Mouse (Mus musculus) mature B cell (primary cell): Measurements from ENCODE around the gene Hoxc5.

ENCODE experiments used
- in situ Hi-C: fragments of 300-500 bp; cut with MboI; formaldehyde crosslinking; loops from 2 replicates; pipeline ENCODE4 v1.14.3; 2019

The Hoxc5 gene

DNA sequence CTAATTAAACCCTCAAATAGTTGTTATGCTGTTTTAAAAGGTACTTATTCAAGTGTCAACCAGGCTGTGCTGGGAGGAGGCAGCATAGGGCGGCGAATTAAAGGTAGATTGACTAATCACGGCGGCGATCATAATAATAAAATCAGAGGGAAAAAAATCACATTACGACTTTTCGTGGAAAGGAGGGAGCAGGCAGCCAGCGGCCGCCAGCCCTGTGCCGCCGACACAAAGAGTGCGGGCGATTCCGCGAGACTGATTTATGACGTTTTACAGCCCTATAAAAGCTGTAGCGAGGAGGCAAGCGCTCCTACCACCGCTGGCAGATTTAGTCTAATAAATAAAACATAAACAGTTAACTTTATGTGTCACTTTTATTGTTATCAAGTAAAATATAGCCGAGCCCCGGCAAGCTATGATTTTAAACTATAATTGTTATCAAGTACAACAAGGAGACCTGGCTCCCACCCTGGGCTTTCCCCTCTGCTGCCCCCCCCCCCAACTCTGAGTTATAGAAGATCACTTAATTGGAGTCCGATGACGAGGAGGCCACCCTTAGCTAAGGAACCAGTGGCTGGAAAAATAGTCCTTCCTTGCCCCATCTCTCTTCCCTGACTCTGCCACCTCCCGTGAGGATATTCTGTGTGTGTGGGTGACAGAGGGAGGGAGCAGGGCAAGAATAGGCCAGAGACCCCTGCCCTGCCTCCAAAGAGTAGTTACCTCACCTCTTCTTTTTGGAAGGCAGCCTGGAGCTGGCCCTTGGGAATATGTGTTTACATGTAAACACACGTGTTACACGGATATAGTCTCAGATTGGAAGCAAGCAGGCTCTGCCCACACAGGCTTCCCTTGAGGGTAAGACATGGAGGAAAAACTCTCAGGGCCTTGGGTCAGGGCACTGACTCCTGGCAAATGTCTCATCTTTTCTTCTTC lies 65.7 kb downstream of the Hoxc5 start:
- in situ Hi-C loops, result no loop called here

DNA sequence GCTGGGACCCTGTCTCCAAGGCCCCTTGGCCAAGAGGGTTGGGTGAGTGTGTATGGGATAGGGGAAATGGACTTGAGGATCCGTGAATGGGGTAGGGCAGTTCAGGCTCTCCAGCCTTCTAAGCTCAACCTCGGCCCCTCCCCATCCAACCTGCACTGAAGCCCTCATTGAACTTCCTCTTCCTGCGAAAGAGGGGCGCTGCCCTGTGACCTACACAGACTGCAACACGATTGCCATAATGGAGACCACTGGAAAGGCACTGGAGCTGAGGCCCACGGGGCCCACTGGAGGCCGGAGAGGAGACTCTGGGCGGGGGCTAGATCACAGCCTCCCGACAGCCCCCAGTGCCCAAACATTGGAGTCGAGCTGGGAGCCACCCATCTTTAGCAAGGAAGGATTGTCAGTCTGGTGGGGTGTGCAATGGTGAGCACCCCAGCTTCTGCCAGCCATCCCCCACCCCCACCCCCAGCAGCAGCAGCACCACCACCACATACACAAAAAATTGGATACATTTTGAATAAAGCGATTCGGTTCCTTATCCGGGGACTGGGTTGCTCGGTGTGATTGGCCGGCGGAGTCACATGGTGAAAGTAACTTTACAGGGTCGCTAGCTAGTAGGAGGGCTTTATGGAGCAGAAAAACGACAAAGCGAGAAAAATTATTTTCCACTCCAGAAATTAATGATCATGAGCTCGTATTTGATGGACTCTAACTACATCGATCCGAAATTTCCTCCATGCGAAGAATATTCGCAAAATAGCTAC lies 67.0 kb downstream of the Hoxc5 start:
- in situ Hi-C loops, result no loop called here

DNA sequence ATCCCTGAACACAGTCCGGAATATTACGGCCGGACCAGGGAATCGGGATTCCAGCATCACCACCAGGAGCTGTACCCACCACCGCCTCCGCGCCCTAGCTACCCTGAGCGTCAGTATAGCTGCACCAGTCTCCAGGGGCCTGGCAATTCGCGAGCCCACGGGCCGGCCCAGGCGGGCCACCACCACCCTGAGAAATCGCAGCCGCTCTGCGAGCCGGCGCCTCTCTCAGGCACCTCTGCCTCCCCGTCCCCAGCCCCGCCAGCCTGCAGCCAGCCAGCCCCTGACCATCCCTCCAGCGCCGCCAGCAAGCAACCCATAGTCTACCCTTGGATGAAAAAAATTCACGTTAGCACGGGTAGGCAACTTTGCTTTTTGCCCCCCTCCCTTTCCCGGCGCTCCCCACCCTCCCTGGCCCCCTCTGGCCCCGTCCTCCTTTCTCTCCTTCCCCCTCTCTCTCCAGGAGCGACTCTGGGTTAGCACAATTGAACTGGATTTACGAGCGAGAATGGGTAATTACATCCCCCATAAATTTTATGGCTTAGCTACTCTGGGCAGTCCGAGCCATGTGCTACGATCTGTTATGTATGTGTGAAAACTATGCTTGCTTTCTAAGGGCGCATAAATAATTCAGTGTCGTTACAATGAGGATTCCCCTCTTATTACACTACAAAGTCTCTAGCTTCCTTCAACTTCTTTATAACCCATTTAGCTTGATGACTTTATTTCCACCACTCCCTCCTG lies 67.7 kb downstream of the Hoxc5 start:
- in situ Hi-C loops, result no loop called here

DNA sequence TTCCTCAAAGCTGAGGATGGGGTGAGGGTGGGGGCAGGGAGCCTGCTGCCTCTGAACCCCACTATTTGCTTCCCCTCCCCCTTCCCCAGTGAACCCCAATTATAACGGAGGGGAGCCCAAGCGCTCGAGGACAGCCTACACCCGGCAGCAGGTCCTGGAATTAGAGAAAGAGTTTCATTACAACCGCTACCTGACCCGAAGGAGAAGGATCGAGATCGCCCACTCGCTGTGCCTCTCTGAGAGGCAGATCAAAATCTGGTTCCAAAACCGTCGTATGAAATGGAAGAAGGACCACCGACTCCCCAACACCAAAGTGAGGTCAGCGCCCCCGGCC lies 68.3 kb downstream of the Hoxc5 start:
- in situ Hi-C loops, result no loop called here

DNA sequence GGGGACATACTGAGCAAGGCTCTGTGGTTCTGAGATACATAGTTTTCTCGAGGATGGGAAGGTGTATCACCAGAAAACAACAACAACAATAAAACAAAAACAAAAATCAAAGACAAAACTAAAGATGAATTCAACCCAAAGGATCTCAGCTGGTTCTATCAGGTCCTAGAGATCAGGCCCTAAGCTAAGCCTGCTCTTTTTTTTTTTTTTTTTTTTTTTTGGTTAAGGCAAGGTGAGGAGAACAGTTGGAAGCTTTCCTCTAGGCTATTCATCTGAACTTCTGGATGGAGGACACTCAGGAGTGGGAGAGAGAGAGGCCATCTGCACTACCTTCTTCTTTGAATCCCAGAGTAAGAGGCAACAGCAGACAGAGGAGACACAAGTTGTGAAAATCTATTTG lies 70.3 kb downstream of the Hoxc5 start:
- in situ Hi-C loops, result no loop called here

DNA sequence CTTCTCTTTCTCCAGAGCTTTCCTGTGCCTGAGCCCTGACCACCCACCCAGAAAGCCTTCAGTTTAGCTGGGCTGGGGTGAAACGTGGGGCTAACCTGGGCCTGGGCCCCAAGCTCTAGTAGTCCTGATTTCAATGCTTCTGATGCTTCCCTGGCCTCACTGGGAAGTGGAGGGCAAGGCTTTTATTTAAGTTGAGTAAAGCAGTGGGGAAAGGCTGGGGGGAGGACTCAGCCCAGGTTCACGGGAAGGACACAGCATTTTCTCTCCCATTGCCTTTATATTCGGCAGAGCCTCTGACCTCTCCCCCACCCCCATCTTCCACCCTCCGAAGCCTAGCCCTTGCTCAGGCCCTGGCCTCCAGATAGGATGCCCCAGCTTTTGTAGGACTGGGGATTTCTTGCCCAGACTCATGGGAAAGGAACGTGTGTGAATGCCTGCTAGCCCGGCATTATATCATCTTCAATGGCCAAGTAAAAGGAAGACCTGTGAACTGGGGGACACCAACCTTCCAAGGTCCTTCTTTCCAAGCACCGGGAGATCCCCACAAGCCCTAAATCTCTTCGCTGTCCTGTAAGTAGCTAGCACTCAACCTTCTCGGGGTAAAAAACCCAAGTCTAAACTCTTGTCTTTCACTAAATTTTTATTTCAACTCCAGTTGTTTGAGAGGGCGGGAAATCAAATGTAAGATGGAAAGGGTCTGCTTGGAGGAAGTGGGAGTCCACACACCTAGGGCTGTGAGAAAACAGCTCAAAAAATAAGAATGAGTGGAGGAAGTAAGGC lies 71.6 kb downstream of the Hoxc5 start:
- in situ Hi-C loops, result no loop called here

DNA sequence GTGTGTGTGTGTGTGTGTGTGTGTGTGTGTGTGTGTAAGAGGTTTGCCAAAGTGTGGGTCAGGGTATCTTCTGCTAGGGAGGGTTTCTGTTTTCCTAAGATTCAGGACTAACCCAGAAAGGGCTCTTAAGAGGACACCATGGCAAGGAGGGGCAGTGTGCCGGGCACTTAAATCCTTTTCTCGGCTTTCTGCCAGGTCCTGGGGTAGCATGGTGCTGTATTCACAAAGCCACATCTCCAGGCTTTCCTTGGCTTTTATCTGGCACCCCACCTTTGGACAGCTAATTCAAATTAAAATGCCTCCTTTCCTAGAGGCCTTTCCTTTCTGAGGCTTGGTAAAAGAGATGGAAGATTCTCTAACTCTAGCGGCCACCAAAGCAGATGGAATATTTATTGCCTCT lies 72.4 kb downstream of the Hoxc5 start:
- in situ Hi-C loops, result no loop called here

DNA sequence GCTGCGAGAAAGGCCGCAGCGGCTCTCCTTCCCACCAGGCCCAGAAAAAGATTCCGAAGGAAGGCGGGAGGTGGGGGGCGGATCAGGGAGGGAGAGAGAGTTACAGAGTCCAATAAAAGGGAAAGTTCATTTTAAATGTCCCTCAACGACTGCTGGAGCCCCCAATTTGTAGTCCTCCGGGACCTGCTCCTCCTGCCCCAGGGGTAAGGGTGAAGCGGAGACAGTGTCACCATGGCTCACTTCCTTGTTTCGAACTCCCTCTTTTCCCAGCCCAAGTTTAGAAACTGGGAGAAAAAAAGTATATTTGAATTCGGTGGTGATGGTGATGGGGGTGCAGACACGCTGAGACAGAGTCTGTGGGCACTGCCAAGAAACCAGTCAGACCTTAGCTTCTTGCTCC lies 73.4 kb downstream of the Hoxc5 start:
- in situ Hi-C loops, result no loop called here

DNA sequence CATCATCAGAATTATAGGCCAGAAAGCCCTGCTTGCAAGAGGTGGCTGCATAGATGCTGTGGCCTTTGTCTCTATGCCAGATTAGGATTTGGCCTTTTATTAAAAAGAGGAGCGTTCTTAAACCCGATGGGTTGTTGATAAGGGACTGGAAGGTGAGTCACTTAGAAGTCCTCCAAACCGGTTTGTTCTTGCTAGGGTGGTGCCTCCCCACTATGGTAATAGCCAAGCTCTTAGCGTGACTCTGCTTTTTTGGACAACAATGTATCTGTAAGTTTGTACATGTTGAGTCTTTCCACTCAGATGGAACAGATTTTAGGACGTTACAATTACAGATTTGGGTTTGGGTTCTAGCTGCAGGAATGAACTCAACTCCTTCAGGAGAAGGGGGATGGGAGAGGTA lies 74.4 kb downstream of the Hoxc5 start:
- in situ Hi-C loops, result no loop called here

DNA sequence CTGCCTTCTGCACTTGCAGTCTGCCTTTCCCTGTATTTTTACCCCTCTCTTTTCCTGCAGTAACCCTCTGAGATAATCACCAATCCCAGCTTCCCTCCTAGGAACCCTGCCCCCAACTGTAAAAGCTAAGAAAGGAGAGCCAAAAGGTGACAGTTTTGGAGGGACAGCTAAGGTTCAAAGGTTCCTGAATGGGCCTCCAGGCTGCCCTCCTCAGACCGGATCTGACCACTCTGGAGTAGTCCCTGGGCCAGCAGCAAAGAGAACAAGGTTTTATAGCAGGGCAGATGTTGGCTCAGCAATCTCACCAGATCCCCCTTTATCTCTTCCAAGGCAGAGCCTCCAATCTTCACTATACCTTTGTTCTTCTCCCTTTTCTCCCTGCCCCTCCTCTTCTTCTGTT lies 75.0 kb downstream of the Hoxc5 start:
- in situ Hi-C loops, result no loop called here

DNA sequence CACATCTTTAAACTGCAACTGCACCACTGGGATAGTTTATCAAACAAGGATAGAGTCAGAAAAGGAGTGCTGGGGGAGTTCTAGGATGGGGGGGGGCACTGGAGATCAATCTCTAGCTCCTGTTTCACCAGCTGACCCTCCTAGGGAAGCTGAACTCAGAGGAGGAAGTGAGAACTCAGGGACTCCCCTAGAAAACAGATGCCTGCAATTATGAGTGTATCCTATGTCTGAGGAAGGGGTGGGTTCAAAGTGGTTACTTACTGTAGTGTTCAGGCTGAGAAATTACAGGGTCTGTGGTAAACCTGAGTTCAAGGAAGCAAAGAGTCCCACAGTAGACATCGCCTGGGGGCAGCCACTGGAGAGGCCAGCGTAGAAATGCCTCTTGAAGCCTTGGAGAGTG lies 84.4 kb downstream of the Hoxc5 start:
- in situ Hi-C loops, result no loop called here

DNA sequence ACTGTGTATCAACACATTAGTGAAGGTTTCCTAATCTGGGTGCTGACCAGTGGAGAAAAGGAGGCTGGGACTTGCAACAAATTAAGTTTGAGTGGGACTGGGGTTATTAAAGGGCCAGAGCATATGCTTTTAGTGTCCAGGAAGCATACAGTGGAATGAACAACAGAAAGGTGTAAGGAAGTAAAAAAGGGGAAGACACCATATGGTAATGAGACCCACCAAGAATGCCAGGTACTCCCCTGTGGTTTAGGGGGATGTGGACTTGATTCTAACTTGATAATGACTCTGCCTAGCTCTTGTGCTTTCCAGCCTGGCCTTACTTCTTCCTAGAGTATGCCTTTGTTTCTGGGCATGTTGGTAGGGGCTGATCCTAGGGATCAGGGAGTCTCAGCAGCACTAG lies 86.0 kb downstream of the Hoxc5 start:
- in situ Hi-C loops, result no loop called here

DNA sequence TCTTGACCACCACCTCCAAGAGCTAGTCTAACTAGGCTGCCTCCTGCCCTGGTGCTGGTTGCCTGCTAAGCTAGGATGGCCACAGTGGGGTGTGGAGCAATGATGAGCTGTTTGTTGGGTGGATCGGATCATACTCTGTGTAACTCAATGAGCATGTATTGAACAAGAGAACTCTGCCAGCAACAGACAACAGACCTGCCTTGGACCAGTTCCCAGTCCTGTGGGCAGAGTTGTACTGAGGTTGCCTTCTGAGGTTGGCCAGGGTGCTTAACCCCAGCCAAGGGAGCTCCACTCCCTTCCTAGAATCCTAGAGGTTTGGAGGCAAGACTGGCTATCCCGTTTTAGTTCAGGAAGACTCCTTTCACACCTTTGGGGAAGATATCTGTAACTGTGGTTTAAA lies 89.2 kb downstream of the Hoxc5 start:
- in situ Hi-C loops, result no loop called here

DNA sequence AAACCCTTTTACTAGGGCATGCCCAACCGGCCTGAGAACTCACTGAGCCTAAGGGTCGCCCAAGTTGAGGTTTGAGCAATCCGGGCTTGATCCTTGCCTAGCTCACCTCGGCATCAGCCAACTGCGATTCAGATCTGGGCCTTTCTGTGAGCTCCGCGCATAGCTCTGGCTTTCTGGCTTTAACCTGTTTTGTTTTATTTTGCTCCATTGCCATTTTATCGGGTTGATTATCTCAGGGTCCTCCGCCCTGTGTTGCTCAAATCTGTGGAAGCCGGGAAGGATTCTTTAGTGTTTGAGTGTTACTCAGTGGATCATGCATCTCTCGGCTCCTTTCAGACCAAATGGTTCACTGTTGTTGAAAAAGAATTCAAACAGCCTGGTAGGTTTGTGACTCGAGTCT lies 91.5 kb downstream of the Hoxc5 start:
- in situ Hi-C loops, result no loop called here

DNA sequence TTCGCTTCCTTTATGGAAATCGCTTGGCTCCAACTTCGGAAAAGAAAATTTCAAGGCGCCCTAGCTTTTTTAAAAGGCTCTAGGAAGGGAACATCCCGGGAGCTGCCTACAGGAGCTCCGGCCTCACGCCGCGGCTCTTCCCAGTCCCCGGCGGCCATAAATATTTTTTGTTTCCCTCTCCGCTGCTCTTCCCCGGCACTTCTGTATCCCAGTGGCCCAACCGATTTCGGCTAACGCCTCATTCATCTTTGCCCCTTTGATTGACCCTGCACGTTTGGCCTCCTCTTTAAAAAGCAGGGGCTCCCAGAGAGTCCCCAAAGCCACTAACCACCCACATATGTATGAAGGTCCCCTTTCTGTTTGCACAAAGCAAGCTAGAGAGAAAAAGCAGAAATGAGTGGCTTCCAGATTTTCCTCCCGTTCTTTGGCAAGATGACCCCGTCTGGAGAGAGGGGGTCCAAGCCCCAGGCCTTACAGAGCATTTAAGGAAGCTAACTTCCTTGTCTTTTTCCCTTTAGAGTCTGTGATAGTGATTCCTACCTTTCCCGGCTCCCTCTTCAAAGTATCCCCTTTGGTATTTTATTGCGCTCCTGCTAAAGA lies 92.2 kb downstream of the Hoxc5 start:
- in situ Hi-C loops, result no loop called here

DNA sequence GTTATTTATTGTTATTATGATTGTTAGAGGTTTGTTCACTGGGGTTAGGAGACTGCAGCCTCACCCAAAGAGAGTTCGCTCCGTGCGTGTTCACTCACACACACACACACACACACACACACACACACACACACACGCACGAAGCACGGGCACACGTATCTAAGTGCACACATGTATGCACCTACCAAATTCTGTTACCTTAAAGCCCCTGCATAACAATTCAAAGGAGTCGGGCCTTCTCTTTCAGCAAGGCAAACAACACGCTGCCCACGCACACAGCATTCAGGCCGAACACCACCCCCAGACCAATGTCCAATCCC lies 92.7 kb downstream of the Hoxc5 start:
- in situ Hi-C loops, result no loop called here

DNA sequence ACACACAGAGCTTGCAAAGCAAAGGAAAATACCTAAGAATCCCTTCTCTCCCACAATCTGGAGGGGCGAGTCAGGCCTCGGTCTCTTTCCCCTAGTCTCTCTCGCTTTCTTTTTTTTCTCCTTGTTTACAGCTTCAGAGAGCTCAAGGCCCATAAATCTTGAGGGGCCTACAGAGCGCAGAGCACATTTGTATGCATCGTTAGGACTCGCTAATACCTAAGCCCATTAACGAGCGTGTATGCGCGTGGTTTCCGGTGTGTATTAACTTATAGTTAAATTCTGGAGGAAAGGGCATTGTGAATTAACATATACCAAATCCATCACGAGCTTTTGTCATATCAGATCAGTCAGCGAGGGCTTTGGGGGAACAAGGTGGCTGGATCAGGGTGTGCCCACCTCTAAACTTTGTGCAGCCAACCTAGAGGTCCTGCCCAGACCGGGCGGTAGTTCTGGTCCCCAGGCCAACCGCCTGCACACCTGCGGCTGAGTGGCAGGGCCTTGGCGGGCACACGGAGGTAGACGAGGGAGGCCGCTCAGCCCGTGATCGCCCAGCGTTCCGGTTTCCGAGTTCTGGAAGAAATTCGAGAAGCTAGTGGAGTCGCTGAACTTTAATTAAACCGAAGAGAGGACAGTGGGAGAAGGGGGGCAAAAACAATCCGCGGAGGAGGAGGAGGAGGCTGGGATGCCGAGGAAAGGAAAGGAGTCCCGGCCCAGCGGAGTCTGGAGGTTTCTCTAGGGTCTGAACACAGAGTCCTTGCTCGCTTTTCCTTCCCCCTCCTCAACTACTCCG lies 93.3 kb downstream of the Hoxc5 start:
- in situ Hi-C loops, result no loop called here

DNA sequence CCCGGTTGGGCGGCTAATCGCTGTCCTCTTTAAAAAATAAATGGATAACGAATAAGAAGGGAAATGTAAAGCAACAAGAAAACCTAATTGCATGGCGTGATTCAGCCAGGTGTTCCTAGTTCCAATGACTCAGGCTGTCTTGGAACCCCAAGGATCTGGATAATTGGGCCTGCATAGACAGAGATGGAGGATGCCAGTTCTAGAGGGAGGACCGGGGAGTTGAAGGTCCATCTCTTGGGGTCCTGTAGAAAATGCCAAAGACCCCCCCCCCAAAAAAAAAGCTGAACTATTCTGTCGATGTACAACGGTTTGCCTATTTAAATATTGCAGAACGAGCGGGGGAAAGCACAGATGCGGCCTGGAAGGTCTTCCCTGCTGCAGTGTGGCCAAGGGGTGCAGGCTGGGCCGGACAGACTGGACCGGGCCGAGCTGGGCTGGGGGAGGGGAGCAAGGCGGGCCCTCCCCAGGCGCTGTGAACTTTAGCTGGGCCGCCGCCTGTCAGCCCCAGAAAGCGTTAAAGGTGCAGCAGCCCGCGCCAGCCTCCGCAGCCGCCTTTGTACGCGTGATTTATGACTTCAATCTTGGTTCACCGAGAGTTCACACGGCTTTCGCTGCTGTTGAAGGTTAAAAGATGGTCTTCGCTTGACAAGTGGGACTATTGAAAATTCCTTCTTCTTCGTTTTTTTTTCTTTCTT lies 94.0 kb downstream of the Hoxc5 start:
- in situ Hi-C loops, result no loop called here

DNA sequence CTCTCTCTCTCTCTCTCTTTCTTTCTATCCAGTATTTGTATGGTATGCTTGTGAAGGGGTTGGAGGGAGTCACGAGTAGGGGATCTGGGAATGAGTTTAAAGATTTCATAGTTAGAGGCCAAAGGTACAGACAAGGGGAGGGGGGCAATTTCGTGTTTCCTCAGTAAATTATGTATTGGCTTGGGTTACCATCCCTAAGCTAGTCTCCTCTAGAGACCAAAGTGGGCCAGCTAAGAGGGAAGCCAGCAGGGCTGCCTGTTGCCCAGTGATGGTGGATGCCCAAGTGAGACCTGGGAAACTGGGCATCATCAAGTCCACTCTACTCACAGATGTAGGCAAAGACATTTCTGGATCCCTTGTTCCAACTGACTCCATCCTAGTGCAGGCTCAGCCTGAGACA lies 94.7 kb downstream of the Hoxc5 start:
- in situ Hi-C loops, result no loop called here

DNA sequence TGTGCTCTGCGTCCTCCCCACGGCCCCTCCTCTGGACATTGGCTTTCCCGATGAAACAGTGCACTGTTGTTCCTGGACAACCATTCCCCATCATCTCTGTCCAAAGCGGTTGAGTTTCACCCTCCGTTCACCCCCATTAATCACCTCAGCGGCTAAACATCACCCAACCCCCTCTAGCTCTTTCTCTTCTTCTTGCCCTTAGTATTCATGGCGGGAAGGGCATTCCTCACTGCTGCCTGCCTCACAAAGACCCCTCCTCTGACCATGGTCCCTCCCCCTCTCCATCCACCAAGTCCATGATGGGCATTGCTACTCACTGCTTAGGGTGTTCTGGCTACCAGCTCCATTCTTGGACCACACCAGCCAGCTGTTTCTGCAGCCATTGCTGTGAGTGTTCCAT lies 98.4 kb downstream of the Hoxc5 start:
- in situ Hi-C loops, result no loop called here
